Mouse (Mus musculus): ENCODE results near the gene Tgfb1. TPM values are rescaled to one million over a fixed set of nuclear protein-coding genes. Genes with fewer than 3 reads are reported as not detected.

Tgfb1 gene
- polyA plus RNA-seq (2014; fragmentation: Illumina TruSeq; extraction: RNeasy Lipid Tissue Mini Kit (QIAGEN cat#74804); ENCODE audit: insufficient read depth, low read depth, low replicate concordance) = 34.1 TPM

GRCm38 (mm10) chr7:25686680-25687531 is at the start of gene Tgfb1:
TSS of gene Tgfb1 (plus strand) at chr7:25687002.

GRCm38 (mm10) chr7:25658657-25659472 is 27.9 kb upstream of the Tgfb1 start, which contains the start of the genes Bckdha and Exosc5:
TSS of gene Bckdha (minus strand) at chr7:25658981.
TSS of gene Exosc5 (plus strand) at chr7:25659164.

GRCm38 (mm10) chr7:25674719-25675300 is 12.0 kb upstream of the Tgfb1 start, which contains the start of gene Tmem91:
TSS of gene Tmem91 (minus strand) at chr7:25675166.

GRCm38 (mm10) chr7:25680514-25681258 is 6.1 kb upstream of the Tgfb1 start, which contains the start of gene B9d2:
TSS of gene B9d2 (plus strand) at chr7:25680780.

GRCm38 (mm10) chr7:25718788-25719417 is 32.1 kb downstream of the Tgfb1 start, which contains the start of gene Ccdc97:
TSS of gene Ccdc97 (minus strand) at chr7:25719088.

Other genes starting within 250 kb of the Tgfb1 start
- gene Ceacam1, start 209.4 kb upstream of the Tgfb1 start, polyA plus RNA-seq (2014; fragmentation: Illumina TruSeq; extraction: RNeasy Lipid Tissue Mini Kit (QIAGEN cat#74804); ENCODE audit: insufficient read depth, low read depth, low replicate concordance) = 16.5 TPM
- not detected for gene Ceacam2, start 147.1 kb upstream of the Tgfb1 start, polyA plus RNA-seq (2014; fragmentation: Illumina TruSeq; extraction: RNeasy Lipid Tissue Mini Kit (QIAGEN cat#74804); ENCODE audit: insufficient read depth, low read depth, low replicate concordance)
- not detected for gene Erich4, start 71.1 kb upstream of the Tgfb1 start, polyA plus RNA-seq (2014; fragmentation: Illumina TruSeq; extraction: RNeasy Lipid Tissue Mini Kit (QIAGEN cat#74804); ENCODE audit: insufficient read depth, low read depth, low replicate concordance)
- 16.3 TPM for gene Dmac2, start 67.6 kb upstream of the Tgfb1 start, polyA plus RNA-seq (2014; fragmentation: Illumina TruSeq; extraction: RNeasy Lipid Tissue Mini Kit (QIAGEN cat#74804); ENCODE audit: insufficient read depth, low read depth, low replicate concordance)
- 5.4 TPM for gene B3gnt8, start 60.3 kb upstream of the Tgfb1 start, polyA plus RNA-seq (2014; fragmentation: Illumina TruSeq; extraction: RNeasy Lipid Tissue Mini Kit (QIAGEN cat#74804); ENCODE audit: insufficient read depth, low read depth, low replicate concordance)
- 46.0 TPM for gene Bckdha, start 28.0 kb upstream of the Tgfb1 start, polyA plus RNA-seq (2014; fragmentation: Illumina TruSeq; extraction: RNeasy Lipid Tissue Mini Kit (QIAGEN cat#74804); ENCODE audit: insufficient read depth, low read depth, low replicate concordance)
- 41.6 TPM for gene Exosc5, start 27.8 kb upstream of the Tgfb1 start, polyA plus RNA-seq (2014; fragmentation: Illumina TruSeq; extraction: RNeasy Lipid Tissue Mini Kit (QIAGEN cat#74804); ENCODE audit: insufficient read depth, low read depth, low replicate concordance)
- gene Tmem91, start 11.8 kb upstream of the Tgfb1 start, polyA plus RNA-seq (2014; fragmentation: Illumina TruSeq; extraction: RNeasy Lipid Tissue Mini Kit (QIAGEN cat#74804); ENCODE audit: insufficient read depth, low read depth, low replicate concordance) = 0.30 TPM
- 23.1 TPM for gene B9d2, start 6.2 kb upstream of the Tgfb1 start, polyA plus RNA-seq (2014; fragmentation: Illumina TruSeq; extraction: RNeasy Lipid Tissue Mini Kit (QIAGEN cat#74804); ENCODE audit: insufficient read depth, low read depth, low replicate concordance)
- 15.7 TPM for gene Ccdc97, start 32.1 kb downstream of the Tgfb1 start, polyA plus RNA-seq (2014; fragmentation: Illumina TruSeq; extraction: RNeasy Lipid Tissue Mini Kit (QIAGEN cat#74804); ENCODE audit: insufficient read depth, low read depth, low replicate concordance)
- gene Hnrnpul1, start 67.8 kb downstream of the Tgfb1 start, polyA plus RNA-seq (2014; fragmentation: Illumina TruSeq; extraction: RNeasy Lipid Tissue Mini Kit (QIAGEN cat#74804); ENCODE audit: insufficient read depth, low read depth, low replicate concordance) = 30.1 TPM
- gene Axl, start 101.7 kb downstream of the Tgfb1 start, polyA plus RNA-seq (2014; fragmentation: Illumina TruSeq; extraction: RNeasy Lipid Tissue Mini Kit (QIAGEN cat#74804); ENCODE audit: insufficient read depth, low read depth, low replicate concordance) = 39.0 TPM
- 45.5 TPM for gene Cyp2s1, start 129.9 kb downstream of the Tgfb1 start, polyA plus RNA-seq (2014; fragmentation: Illumina TruSeq; extraction: RNeasy Lipid Tissue Mini Kit (QIAGEN cat#74804); ENCODE audit: insufficient read depth, low read depth, low replicate concordance)
- 186 TPM for gene Cyp2b10, start 210.6 kb downstream of the Tgfb1 start, polyA plus RNA-seq (2014; fragmentation: Illumina TruSeq; extraction: RNeasy Lipid Tissue Mini Kit (QIAGEN cat#74804); ENCODE audit: insufficient read depth, low read depth, low replicate concordance)